Mouse (Mus musculus) T-helper 17 cell (primary cell): Measurements from ENCODE around the gene Jade2.

Experiments
- in situ Hi-C, 2 experiments: fragments of 300-600 bp; cut with MboI, MseI; formaldehyde crosslinking; loops; 1 replicate in 1 of 2; 2 replicates in 1 of 2; pipeline ENCODE4 v1.15.1; 2025; ENCODE audit warnings: high pct_unique_total_duplicates in 2 of 2

Gene Jade2

DNA sequence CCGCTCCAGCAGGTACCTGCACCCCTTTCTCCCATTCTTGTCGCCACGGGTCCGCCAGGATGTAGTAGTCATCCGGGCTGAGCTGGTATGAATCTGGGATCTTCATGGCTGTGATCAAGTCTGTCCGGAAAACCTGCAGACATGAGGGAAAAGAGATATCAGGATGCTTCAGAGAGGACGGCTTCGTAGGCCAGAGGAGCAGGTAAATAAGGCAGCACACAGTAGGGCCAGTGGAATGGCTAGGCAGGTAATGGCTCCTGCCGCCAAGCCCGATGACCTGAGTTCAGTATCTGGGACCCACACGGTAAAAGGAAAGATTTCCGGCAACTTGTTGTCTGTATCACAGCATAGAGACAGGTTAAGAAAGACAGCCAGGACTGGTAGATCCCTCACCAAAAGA lies 21.9 kb downstream of the Jade2 start:
- in situ Hi-C loops, result no loop called here

DNA sequence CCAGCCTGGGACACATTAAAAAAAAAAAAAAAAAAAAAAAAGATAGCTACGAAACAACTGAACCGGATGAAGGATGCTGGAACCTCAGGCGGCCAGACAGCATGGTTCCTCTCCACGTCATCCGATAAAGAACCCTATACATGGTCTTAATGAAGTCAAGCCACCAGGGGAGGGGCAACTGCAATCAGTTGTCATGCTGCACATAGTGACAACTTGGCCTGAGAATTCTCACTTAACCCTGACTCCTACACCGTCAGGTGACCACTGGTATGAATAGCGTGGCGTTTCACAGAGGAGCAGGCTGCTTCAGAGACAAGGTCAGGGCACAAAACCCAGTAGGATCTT lies 23.4 kb downstream of the Jade2 start:
- in situ Hi-C loops, result no loop called here

DNA sequence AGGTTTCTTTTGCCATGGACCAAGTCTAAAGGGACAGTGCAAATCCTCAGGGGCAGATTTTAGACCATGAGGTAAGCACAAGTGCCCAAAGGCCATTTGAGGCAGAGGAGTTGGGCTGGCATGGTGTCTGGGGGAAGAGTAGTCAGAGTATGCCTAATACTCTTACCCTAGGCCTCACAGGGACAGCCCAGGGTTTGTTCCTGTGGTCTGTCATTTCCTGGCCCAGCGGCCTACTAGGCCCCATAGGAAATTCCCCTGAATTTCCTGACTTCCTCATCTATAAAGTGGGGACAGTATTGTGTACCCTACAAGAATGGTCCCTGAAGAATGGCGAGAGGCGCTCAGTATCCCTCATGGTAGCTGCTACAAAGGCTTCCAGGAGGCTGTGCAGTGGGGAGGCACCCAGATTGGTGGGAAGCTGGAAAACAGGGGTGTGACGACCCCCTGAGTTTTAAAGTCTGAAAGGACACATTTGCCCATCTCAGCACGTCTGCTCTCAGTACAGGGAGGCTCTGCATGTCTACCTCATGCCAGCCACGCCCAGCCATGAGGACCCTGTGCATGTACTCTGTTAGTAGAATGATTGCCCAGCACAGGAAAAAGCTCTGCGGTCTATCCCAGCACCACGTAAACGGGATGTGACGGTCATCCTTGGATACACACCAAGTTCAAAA lies 23.9 kb downstream of the Jade2 start:
- in situ Hi-C loops, result no loop called here

DNA sequence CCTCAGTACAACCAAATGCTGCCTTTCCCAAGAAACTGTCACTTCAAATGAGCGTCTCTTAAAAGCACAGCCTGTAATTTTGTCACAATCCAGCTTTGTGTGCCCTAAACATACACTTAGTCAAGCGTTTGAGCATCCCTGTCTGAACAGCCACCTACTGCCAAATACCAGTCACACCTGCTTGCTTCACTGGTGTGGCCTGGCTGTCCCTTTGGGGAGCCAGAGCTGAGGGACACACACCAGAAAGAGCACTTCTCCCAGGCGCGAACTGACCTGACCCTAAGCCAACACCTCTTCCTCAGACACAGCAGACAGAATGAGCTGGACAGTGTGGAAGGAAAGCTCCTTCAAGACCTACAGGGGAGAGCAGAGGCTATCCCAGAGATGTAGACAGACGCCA lies 24.5 kb downstream of the Jade2 start:
- in situ Hi-C loops, result no loop called here

DNA sequence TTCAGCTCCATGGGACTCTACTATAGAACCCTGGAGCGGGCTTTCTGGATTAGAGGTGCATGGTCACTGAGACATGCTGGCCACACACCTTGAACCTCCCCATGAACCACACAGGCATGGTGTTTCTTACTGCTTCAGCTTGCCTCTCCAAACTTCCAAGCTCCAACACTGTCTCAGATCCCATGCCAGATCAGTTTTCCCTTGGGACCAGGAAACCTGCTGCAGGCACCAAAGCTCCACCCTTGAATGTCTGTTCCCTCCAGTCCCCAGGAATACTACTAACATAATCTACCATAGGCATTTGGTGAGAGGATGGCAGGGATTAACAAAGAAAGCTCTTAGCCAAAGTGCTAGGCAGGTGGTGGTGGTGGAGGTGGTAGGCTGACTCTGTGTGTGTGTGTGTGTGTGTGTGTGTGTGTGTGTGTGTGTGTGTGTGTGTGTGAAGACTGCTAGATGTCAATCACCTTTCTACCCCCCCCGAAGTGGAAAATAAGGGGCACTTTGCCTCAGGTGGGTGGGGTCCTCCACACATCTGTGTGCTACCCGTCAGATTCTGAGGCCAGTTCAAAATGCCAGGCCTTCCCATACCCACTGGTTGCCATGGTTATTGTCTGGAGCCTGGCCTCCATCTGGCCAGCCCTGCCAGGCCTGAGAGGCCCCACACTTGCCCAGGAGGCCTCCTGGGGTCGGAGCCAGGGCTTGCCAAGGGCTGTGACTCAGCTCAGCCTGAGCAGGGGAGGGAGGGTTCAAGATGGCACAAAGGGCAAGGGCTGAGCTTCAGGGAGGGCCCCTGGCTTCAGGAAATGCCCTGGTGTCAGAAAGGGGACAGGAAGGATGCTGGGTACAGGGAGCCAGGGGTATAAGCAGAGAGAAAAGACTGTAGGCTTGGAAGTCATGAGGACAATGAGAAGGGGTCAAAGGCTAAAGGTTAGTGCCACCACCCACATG lies 25.2 kb downstream of the Jade2 start:
- in situ Hi-C loops, result no loop called here

DNA sequence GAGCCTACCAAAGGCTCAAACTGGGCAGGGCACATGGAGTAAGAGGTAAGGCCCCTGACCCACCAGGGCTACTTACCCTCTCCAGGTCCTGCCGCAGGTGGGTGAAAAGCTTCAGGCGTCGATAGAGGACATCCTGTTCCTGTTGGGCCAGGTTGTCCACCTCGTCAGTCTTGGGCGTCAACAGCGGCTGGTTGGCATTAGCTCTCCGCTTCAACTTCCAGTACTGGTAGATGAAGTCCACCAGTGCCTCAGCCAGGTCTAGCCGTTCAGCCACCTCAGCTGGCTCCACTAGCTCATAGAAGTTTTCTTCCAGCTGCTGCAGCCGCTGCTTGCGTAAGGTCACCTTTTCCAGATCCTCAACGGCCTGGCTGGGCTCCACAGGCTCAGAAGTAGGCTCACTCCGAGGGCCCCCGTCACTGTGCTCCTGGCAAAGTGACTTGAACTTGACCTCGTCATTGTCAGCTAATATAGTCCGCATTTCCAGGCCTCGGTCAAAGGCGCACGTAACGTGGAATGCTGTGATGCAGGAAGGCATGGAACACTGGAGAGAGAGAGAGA lies 32.5 kb downstream of the Jade2 start:
- in situ Hi-C loops, result loop anchor here in 1 of 2 experiments (5.0 kb wide), 2 partner anchors 72 to 142 kb away; partner anchors contain the start of gene Cdkn2aipnl

DNA sequence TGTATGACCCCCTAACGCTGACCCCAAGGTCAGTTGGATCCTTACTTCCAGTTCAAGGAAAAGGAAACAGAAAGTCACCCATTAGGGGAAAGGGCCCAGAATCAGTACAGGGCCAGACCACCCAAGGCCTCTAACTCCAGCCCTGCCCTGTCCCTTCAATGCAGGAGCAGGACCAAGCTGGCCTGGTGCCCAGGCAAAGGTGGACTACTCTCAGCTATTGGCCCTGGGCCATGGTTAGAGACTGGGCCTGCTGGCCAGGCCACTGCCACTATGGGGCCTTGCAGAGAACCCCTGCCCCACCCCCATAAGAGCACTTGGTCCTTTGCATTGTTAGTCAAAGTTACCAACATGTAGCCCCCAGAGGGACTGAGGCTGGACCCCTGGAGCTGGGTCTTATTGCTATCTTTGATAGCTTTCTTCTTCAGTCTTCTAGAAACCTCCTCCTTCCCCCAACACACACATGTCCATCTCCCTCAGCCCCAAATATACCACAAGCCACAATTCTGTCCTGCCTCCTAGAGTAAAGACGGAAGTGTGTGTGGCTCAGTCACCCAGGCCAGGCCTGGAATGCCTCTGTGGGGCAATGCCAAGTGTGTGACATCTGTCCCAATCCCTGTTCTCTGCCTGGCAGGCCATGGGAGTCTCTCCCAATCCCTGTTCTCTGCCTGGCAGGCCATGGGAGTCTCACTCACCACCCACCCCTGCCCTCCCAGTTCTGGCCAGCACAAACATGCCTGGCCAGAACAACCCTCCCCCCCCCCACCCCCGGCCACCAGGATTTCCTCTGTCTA lies 33.3 kb downstream of the Jade2 start:
- in situ Hi-C loops, result loop anchor here in 1 of 2 experiments (5.0 kb wide), 2 partner anchors 73 to 143 kb away; partner anchors contain the start of gene Cdkn2aipnl

DNA sequence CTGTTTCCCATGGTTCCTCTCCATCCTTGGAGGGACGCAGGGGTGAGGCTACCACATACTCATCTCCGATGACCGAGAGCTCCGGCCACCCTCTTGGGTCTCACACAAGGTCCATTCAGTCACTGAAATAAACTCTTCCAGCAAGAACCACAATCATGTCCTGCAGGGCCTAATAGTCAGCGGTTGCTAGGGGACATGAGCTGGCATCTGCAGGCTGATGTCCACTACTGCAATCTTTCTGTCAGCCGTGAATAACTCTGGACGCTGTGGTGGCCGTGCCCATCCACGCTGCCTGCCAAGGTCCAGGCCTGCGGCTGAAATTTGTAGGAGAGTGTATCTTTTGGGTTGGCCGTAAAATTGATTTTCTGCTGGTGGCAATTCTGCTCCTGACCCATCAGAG lies 34.2 kb downstream of the Jade2 start:
- in situ Hi-C loops, result loop anchor here in 1 of 2 experiments (5.0 kb wide), 2 partner anchors 74 to 144 kb away; partner anchors contain the start of gene Cdkn2aipnl

DNA sequence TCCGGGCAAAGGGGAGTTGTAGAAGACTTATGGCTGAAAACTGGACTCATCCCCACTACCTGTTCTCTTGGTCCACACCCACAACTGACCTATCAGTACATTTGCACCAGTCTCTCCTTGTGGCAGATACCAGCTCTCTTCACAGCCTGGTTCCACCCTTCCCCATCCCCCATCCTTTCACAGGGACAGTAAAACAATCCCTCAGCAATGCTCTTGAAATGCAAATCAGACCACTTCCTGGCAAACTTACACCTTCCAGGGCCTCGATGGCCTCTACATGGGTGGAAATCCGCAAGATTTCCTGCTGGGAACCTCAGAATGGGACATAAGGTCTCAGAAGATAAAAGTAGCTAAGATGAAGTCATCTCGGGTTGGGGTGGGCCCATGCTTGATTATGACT lies 34.7 kb downstream of the Jade2 start:
- in situ Hi-C loops, result loop anchor here in 1 of 2 experiments (5.0 kb wide), 2 partner anchors 75 to 145 kb away; partner anchors contain the start of gene Cdkn2aipnl

DNA sequence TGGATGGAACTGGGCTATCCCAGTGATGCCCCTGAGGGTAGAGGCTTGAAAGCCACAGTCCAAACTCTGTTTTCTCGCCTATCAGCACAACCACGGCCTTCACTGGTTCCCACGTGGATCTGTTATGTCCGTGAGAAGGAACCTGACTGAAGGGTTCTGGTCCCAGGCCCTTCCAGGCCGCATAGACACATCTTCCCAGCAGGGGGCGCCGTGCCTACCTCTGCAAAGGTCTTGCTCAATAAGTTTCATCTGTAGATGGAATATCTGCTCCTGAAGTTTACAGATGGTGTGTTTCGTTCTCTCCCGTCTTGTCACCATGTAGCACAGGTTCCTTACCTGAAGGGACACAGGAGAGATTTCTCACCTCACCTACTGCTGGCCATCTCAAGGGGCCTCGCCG lies 36.6 kb downstream of the Jade2 start:
- in situ Hi-C loops, result loop anchor here in 1 of 2 experiments (5.0 kb wide), 2 partner anchors 76 to 146 kb away; partner anchors contain the start of gene Cdkn2aipnl

DNA sequence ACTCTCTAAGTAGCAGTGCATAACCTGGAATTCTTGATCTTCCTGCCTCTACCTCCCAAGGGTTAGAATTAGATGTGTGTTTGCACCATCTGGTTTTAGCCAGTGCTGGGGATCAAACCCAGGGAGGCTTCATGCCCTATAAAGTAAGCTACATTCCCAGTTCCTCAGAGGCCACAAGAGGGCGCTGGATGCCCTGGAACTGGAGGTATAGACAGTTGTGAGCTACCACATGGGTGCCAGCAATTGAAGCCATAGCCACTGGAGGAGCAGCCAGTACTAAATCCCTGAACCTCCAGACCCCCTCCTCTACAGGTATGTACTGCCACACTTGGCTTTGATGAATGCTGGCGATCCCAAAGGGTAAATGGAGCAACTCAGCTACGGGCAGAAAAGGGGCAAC lies 37.5 kb downstream of the Jade2 start:
- in situ Hi-C loops, result loop anchor here (5.0 kb wide), 2 partner anchors 77 to 147 kb away; partner anchors contain the start of gene Cdkn2aipnl (in 2 of the 2)

DNA sequence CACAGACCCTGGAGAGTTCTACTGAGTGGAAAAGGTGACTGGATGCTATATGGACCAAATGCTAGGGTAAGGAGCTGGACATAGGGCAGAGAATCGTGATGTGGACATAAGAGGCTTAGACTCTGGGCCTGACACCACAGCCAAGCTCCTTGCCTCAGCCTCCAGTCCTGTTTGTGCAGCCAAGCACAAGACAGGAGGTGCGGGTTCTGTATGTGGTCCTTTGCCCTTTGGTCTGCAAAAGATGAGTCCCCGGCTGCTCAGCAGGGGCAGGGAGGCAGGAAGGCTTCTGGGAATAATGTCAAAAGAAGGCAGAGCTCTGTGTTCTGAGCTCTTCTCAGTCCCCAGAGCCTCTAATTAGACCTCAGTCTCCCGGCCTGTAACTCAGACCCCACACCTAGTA lies 38.6 kb downstream of the Jade2 start:
- in situ Hi-C loops, result loop anchor here in 1 of 2 experiments (5.0 kb wide), 1 partner anchor 148 kb away; the partner anchor contains the start of gene Cdkn2aipnl

DNA sequence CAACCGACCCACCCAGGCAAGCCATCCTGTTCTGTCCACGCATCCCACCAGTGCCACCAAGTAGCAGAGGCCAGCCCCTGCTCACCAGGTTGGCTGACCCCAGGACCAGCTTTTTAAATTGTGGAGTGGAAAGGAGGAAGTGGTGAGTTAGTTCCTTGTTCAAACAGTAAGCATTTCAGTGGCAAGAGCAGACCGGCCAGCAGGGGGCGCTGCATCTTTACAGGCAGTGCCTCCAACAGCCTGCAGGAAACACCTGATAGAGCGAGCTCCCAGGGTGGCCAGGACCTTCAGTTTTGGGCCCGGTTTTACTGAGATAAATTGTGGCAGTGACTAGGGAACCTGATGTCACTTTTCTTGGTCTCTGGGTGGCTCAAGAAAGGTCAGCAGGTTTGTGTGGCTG lies 39.7 kb downstream of the Jade2 start:
- in situ Hi-C loops, result loop anchor here in 1 of 2 experiments (5.0 kb wide), 1 partner anchor 150 kb away; the partner anchor contains the start of gene Cdkn2aipnl

DNA sequence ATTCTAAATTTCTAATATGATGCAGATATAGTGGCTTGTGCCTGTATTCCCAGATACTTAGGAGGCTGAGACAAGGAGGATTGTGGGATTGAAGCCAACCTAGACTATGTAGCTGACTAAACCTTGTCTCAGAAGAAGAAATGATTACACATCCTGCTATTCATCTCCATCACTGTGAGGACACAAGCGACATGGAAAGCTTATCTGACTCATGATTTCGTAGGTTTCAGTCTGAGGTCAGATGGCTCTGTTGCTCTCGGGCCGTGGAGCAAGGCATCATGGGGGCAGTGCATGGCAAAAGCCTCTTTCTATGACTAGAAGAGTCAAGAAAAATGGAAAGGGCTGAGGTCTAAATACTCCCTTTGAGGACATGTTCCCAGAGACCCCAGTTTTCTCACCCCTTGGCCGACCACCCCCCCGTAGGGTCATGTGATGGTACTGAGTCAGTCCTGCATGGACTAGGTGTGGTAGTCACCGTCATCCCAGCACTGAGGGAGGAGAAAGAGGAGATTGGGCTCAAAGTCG lies 45.4 kb downstream of the Jade2 start:
- in situ Hi-C loops, result no loop called here

DNA sequence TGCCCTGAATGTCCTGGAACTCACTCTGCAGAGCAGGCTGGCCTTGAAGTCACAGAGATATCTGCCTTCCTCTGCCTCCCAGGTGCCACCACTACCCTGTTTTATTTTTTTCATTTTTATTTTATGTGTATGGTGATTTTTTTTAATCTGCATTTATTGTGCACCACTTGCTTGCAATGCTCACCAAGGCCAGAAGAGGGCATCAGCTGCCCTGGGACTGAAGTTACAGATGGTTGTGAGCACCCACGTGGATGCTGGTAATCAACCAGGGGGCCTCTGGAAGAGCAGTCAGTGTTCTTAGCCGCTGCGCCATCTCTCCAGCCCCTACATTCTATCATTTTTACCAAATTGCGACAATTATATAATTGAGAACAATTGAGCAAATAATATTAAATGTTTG lies 46.2 kb downstream of the Jade2 start:
- in situ Hi-C loops, result no loop called here

DNA sequence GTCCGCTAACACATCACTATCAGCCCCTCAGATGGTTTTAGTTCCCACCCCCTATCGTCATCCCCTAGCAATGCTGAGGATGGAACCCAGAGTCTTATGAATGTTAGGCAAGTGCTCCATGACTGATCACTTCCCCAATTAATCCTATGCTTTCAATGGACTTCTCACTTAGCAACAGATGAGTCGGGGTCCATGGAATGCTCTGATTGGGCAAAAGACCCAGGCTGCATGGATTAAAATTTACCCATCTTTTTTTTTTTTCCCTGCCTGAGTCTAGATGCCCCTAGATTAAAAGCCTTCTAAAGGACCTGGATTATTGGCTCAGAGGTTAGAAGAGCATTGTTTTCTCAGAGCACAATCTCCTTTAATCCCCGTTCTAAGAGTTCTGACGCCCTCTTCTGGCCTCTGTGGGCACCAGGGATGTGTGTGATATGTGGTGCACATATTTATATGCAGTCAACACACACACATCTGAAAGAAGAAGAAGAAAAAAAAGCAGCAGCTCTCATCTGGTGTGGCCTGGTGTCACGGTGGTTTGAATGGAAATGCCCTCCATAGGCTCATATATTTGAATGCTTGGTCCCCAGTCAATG lies 47.7 kb downstream of the Jade2 start:
- in situ Hi-C loops, result no loop called here

DNA sequence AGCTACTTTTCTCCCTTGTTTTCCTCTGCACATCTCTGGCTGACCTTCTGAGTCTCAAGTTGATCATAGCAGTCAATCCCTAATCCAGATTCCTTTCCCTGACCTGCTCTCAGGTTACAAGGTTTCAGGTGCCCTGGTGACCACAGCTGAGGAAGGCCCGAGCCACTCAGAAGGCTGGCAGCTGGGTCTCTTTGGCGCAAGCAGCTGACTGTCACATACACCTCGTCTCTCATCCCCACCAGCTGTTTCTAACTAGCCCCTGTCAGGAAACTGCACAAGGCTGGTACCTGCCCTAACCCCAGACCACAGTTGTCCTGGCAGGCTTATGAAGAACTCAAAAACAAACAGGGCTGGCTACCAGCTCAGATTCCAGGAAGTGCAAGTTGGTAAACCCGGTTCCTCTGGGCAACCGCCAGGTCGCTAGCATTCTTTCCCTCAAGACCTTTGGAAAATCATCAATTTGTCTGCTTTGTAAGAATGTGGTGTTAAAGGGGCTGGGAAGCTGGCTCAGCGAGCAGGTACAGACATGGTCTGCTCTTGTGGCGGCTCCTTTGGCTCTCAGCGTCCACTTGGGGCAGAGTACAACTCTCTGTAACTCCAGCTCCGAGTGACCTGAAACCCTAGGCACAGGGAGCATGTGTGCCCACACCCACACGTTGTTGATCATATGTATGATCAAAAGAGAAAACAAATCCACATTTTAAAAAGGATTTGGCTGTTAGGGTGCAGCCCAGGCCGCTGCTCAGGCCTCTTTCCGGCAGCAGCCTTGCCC lies 50.2 kb downstream of the Jade2 start:
- in situ Hi-C loops, result no loop called here

DNA sequence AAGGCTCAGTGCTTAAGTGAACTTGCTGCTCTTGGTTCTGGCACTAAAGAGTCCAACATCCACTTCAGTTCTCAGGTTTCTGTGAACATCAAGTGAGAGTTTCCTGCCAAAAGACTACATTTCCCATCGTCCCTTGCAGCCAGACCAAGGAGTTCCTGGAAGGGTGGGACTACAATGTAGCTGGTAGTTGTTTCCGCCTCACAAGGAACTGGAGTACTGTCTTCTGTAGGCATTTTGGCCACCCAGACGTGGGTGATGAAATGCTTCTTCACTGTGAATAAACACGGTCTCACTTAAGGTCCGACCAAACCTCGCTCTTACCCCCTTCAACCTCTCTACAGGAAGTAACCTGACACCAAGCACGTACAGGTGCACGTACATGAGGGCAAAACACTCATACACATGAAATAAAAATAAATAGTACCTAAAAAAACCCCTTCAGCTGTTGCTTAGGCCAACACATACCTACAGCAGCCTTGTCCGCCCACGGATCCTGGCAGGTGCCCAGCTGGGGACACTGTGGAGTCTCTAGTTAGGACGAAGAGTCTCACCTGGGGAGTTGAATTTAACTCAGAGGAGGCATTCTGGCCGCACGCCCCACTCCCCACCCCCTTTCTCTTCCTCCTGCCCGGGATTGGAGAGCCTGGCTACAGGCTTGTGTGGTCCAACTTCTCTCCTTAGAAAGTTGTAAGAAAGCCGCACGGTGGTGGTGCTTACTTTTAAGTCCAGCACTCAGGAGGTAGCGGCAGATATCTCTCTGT lies 52.1 kb downstream of the Jade2 start:
- in situ Hi-C loops, result no loop called here
